Mouse (Mus musculus): ENCODE measurements around the gene Adcy5. TPM values are rescaled to one million over a fixed set of nuclear protein-coding genes. Genes with fewer than 3 reads are reported as not detected.

Gene Adcy5
- polyA plus RNA-seq, 1 experiment = 37.7 TPM

- TF ChIP-seq CTCF (IDR thresholded peaks at IDR 0.05; ENCODE audit: borderline replicate concordance, insufficient read depth, low read depth, low read length) (no peak), POLR2A (IDR thresholded peaks at IDR 0.05; ENCODE audit: borderline replicate concordance, insufficient read depth, low read length) (no peak)
- H3K27ac ChIP-seq (ENCODE audit: insufficient read depth, low read length) = no peak overlapping the region
- 55% methylated on average over 6 of the region's 6 CpGs for WGBS
- no peak overlapping the region for H3K4me3 ChIP-seq (replicated peaks; ENCODE audit: insufficient read depth, low read depth, low read length)
- H3K4me1 ChIP-seq (ENCODE audit: control insufficient read depth, insufficient read depth, low read length) = peaks cover 25% of the 10 kb centered on the region
- no peaks in the 10 kb centered on the region for H3K27me3 ChIP-seq (ENCODE audit: control insufficient read depth, insufficient read depth, low read length)
- no peak for DNase-seq
These were observed 95.1 kb downstream of the Adcy5 start for GRCm38 (mm10) chr16:35249763-35250162.

- no peaks in the 10 kb centered on the region for H3K27me3 ChIP-seq (ENCODE audit: control insufficient read depth, insufficient read depth, low read length)
- TF ChIP-seq POLR2A (IDR thresholded peaks at IDR 0.05; ENCODE audit: borderline replicate concordance, insufficient read depth, low read length) (no peak), CTCF (IDR thresholded peaks at IDR 0.05; ENCODE audit: borderline replicate concordance, insufficient read depth, low read depth, low read length) (no peak)
- no peak for DNase-seq
- WGBS = 86% methylated on average over 6 of the region's 6 CpGs
- peaks cover 33% of the 10 kb centered on the region for H3K4me1 ChIP-seq (ENCODE audit: control insufficient read depth, insufficient read depth, low read length)
- no peak overlapping the region for H3K27ac ChIP-seq (ENCODE audit: insufficient read depth, low read length)
- no peak overlapping the region for H3K4me3 ChIP-seq (replicated peaks; ENCODE audit: insufficient read depth, low read depth, low read length)
These were observed 97.0 kb downstream of the Adcy5 start for GRCm38 (mm10) chr16:35251690-35252089.

- Histone ChIP-seq H3K27ac (ENCODE audit: insufficient read depth, low read length) (no peak overlapping the region), H3K4me1 (ENCODE audit: control insufficient read depth, insufficient read depth, low read length) (peaks cover 26% of the 10 kb centered on the region), H3K27me3 (ENCODE audit: control insufficient read depth, insufficient read depth, low read length) (no peaks in the 10 kb centered on the region), H3K4me3 (replicated peaks; ENCODE audit: insufficient read depth, low read depth, low read length) (no peak overlapping the region)
- TF ChIP-seq POLR2A (IDR thresholded peaks at IDR 0.05; ENCODE audit: borderline replicate concordance, insufficient read depth, low read length) = no peak
- TF ChIP-seq CTCF (IDR thresholded peaks at IDR 0.05; ENCODE audit: borderline replicate concordance, insufficient read depth, low read depth, low read length) = no peak
- 73% methylated on average over 6 of the region's 6 CpGs for WGBS
- DNase-seq = no peak
These were observed 98.3 kb downstream of the Adcy5 start for GRCm38 (mm10) chr16:35252967-35253366.

GRCm38 (mm10) chr16:35255981-35256380 is 101.3 kb downstream of the Adcy5 start:
- Histone ChIP-seq H3K27me3 (ENCODE audit: control insufficient read depth, insufficient read depth, low read length) (no peaks in the 10 kb centered on the region), H3K4me3 (replicated peaks; ENCODE audit: insufficient read depth, low read depth, low read length) (no peak overlapping the region), H3K27ac (ENCODE audit: insufficient read depth, low read length) (no peak overlapping the region), H3K4me1 (ENCODE audit: control insufficient read depth, insufficient read depth, low read length) (peaks cover 9% of the 10 kb centered on the region)
- WGBS = 18% methylated on average over 11 of the region's 11 CpGs
- TF ChIP-seq POLR2A (IDR thresholded peaks at IDR 0.05; ENCODE audit: borderline replicate concordance, insufficient read depth, low read length) (no peak), CTCF (IDR thresholded peaks at IDR 0.05; ENCODE audit: borderline replicate concordance, insufficient read depth, low read depth, low read length) (no peak)
- peak; percentile 41 to 48 for DNase-seq

GRCm38 (mm10) chr16:35270353-35270934 is 115.8 kb downstream of the Adcy5 start:
- Histone ChIP-seq H3K27me3 (ENCODE audit: control insufficient read depth, insufficient read depth, low read length) (no peaks in the 10 kb centered on the region), H3K4me1 (ENCODE audit: control insufficient read depth, insufficient read depth, low read length) (no peaks in the 10 kb centered on the region), H3K27ac (ENCODE audit: insufficient read depth, low read length) (no peak overlapping the region), H3K4me3 (replicated peaks; ENCODE audit: insufficient read depth, low read depth, low read length) (no peak overlapping the region)
- 27% methylated on average over 10 of the region's 10 CpGs for WGBS
- peak; percentile 81 to 82 for DNase-seq
- TF ChIP-seq POLR2A (IDR thresholded peaks at IDR 0.05; ENCODE audit: borderline replicate concordance, insufficient read depth, low read length) = no peak
- peak; percentile 98 for TF ChIP-seq CTCF (IDR thresholded peaks at IDR 0.05; ENCODE audit: borderline replicate concordance, insufficient read depth, low read depth, low read length)

GRCm38 (mm10) chr16:35270945-35271344 is 116.3 kb downstream of the Adcy5 start:
- no peak overlapping the region for H3K27ac ChIP-seq (ENCODE audit: insufficient read depth, low read length)
- TF ChIP-seq POLR2A (IDR thresholded peaks at IDR 0.05; ENCODE audit: borderline replicate concordance, insufficient read depth, low read length) (no peak), CTCF (IDR thresholded peaks at IDR 0.05; ENCODE audit: borderline replicate concordance, insufficient read depth, low read depth, low read length) (no peak)

GRCm38 (mm10) chr16:35271572-35271971 is 116.9 kb downstream of the Adcy5 start:
- Histone ChIP-seq H3K4me1 (ENCODE audit: control insufficient read depth, insufficient read depth, low read length) (no peaks in the 10 kb centered on the region), H3K27ac (ENCODE audit: insufficient read depth, low read length) (no peak overlapping the region), H3K4me3 (replicated peaks; ENCODE audit: insufficient read depth, low read depth, low read length) (no peak overlapping the region), H3K27me3 (ENCODE audit: control insufficient read depth, insufficient read depth, low read length) (no peaks in the 10 kb centered on the region)
- no peak for TF ChIP-seq POLR2A (IDR thresholded peaks at IDR 0.05; ENCODE audit: borderline replicate concordance, insufficient read depth, low read length)
- TF ChIP-seq CTCF (IDR thresholded peaks at IDR 0.05; ENCODE audit: borderline replicate concordance, insufficient read depth, low read depth, low read length) = no peak
- DNase-seq = no peak
- WGBS = 67% methylated on average over 4 of the region's 4 CpGs

More at GRCm38 (mm10) chr16:35270945-35271344, 116.3 kb downstream of the Adcy5 start:
- WGBS = 74% methylated on average over 6 of the region's 6 CpGs
- H3K27me3 ChIP-seq (ENCODE audit: control insufficient read depth, insufficient read depth, low read length) = no peaks in the 10 kb centered on the region
- H3K4me3 ChIP-seq (replicated peaks; ENCODE audit: insufficient read depth, low read depth, low read length) = no peak overlapping the region
- DNase-seq = no peak
- H3K4me1 ChIP-seq (ENCODE audit: control insufficient read depth, insufficient read depth, low read length) = no peaks in the 10 kb centered on the region

- Histone ChIP-seq H3K27me3 (ENCODE audit: control insufficient read depth, insufficient read depth, low read length) (no peaks in the 10 kb centered on the region), H3K4me1 (ENCODE audit: control insufficient read depth, insufficient read depth, low read length) (no peaks in the 10 kb centered on the region), H3K27ac (ENCODE audit: insufficient read depth, low read length) (no peak overlapping the region), H3K4me3 (replicated peaks; ENCODE audit: insufficient read depth, low read depth, low read length) (no peak overlapping the region)
- 72% methylated on average over 4 of the region's 4 CpGs for WGBS
- no peak for DNase-seq
- TF ChIP-seq CTCF (IDR thresholded peaks at IDR 0.05; ENCODE audit: borderline replicate concordance, insufficient read depth, low read depth, low read length) (no peak), POLR2A (IDR thresholded peaks at IDR 0.05; ENCODE audit: borderline replicate concordance, insufficient read depth, low read length) (no peak)
These were observed 117.7 kb downstream of the Adcy5 start for GRCm38 (mm10) chr16:35272417-35272816.
